Mouse (Mus musculus): ENCODE measurements at regions not wholly inside any gene's neighbourhood (a gene's known extent, or its start where the extent isn't known, plus 50 kb on each side); places are given as distances from the start of the nearest gene placed in this dataset.

- no peak for TF ChIP-seq CTCF (IDR thresholded peaks at IDR 0.05)
- TF ChIP-seq EP300 (IDR thresholded peaks at IDR 0.05), result no peak
Observed at GRCm38 (mm10) chr8:126800976-126801375, 144.7 kb downstream of the Tomm20 start.
